Mouse (Mus musculus) heart, postnatal 36 days (tissue): ENCODE results near the gene Col10a1. TPM values are rescaled to one million over a fixed set of nuclear protein-coding genes. Genes with fewer than 3 reads are reported as not detected.
"Not testable (repeated sequence)": the region's sequence is repeated elsewhere in the genome, so short reads cannot be mapped to it uniquely, and the experiment has no call there.

Source experiments
- DNase-seq, 2 experiments: peaks; one replicate each; pipeline ENCODE4 v3.0.0; 2021 to 2022
- intact Hi-C: fragments of 180-260 bp; cut with DNase I; formaldehyde crosslinking; loops from one replicate; pipeline ENCODE4 v1.15.1; 2025
- total RNA-seq, 2 experiments: library from RNA; stranded (reverse); gene quantifications; 2 replicates each; pipeline ENCODE4 v1.2.3; 2021

Gene Col10a1
- total RNA-seq: not detected

GRCm38 (mm10) chr10:34389681-34390080 lies at the start of gene Col10a1:
Col10a1 (plus strand) TSS chr10:34389981.
- no peak for DNase-seq
- intact Hi-C loops: no loop called here

- DNase-seq: no peak
- intact Hi-C loops: no loop called here
These were observed 48.8 kb upstream of the Col10a1 start for GRCm38 (mm10) chr10:34341014-34341413.

DNA sequence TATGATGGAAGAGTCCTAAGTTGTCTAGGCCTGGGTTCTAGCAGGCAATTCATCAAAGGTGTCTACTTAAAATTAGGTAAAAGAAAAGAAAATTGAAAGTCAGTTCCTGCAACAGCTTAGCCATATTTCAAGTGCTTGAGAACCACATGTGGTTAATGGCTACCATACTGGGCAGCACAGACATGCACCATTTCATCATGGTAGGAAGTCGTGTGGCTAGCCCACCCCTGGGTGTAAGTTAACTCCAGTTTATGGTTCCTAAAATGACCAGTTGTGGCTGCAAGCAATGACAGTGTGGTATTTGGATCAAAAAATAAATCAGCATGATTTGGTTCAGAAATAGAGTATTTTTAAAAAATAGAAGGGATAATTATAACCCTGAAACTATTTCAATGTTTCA lies 47.9 kb upstream of the Col10a1 start:
- intact Hi-C loops: no loop called here
- no peak for DNase-seq

- intact Hi-C loops: no loop called here
- no peak for DNase-seq
These were observed 37.6 kb upstream of the Col10a1 start for GRCm38 (mm10) chr10:34352166-34352565.

DNA sequence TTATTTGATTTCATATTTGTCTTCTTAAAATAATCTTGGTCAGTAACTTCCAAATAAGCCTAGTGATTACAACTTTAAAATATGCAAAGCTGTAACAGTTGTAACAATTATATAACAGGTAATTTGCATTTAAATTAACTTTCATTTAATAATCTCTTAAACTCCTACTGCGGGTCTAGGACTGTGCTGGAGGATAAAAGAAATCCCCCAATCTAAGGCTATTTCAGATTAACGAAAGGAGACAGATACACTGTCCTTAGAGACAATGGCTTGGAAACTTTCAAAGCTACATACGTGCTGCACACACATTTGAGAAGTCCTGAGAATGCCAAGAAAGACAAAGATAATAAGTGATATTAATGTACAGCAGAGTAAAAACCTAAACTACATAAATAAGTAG lies 31.5 kb upstream of the Col10a1 start:
- DNase-seq: no peak
- intact Hi-C loops: no loop called here

GRCm38 (mm10) chr10:34363756-34364155 lies 26.0 kb upstream of the Col10a1 start:
- peak in 1 of 2 experiments; percentile 10 for DNase-seq
- intact Hi-C loops: no loop called here

DNA sequence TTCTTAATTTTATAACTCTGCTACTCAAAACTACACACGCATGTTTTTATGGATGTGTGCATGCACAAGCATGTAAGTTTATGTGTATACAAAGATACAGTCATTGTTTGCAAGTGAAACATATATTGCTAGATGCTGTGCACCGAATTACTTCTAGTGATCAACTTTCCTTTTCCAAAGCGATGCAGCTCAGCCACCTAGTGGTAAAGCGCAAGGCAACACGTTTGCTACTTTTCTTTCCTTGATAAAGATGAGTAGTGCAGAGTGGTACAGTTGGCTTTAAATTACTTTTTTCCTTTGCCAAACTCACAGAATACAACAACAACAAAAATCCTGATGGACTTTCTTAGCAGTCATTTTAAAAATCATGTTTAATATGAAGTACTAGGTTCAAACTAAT lies 21.6 kb upstream of the Col10a1 start:
- intact Hi-C loops: no loop called here
- DNase-seq: no peak

DNA sequence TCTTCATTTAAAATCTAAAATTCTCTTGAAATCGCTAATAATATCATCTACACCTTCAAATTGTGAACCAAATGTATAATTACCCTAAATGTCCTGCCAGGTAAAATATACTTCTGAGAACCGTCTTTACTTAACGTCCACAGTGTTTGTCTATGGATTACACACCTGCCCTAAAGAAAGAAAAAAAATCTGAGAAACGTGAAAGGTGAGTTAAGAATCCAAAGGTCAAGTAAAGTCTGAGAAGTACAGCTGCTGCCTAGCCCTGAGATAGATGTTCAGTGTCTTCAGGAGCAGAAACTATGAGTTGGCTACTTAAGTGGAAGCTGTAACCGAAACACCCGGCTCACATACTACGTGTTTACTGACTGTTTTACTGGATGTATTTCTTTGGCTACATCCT lies 16.4 kb upstream of the Col10a1 start:
- intact Hi-C loops: no loop called here

GRCm38 (mm10) chr10:34385636-34386035 lies 4.1 kb upstream of the Col10a1 start:
- intact Hi-C loops: no loop called here
- DNase-seq: no peak

More for the DNA sequence above, 16.4 kb upstream of the Col10a1 start:
- DNase-seq: no peak

- no peak for DNase-seq
- intact Hi-C loops: no loop called here
These were observed 7.2 kb downstream of the Col10a1 start for GRCm38 (mm10) chr10:34396959-34397358.

DNA sequence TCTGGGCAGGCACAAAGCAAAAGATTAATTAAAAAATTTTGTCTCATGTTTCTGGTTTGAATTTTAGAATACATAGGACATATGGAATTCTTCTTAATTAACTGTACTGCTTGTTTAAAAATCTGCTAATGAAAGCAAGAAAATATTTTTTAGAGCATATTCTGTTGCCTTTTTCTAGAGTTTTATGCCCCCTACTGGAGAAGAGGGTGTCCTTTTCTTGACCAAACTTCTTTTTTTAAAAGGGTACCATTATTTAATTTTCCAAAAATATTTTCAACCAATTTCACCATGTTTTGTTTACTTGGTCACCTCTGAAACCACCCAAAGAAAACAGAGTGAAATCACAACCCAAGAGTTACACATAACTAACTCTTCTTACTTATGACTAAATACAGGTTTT lies 9.5 kb downstream of the Col10a1 start:
- DNase-seq: no peak
- intact Hi-C loops: no loop called here

- DNase-seq: peak; percentile 95
- intact Hi-C loops: loop anchor here (10.0 kb wide), 2 partner anchors 403 to 463 kb away; partner anchors contain the start of genes Rwdd1 and Zup1
These were observed 28.5 kb downstream of the Col10a1 start, which contains the start of gene Nt5dc1 for GRCm38 (mm10) chr10:34418204-34418756. Nt5dc1 (minus strand) TSS chr10:34418552.

DNA sequence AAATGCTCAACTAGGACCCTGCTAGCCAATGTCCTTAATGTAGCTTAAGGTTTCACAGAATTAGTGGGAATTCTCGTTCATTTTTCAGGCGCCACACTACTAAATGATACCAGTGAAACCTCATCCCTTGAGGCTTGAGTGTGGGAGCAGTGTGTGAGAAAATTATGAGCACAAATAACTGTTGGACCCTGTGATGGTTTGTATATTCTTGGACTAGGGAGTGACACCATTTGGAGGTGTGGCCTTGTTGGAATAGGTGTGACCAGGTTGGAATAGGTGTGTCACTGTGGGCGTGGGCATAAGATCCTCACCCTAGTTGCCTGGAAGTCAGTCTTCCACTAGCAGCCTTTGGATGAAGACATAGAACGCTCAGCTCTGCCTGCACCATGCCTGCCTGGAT lies 29.0 kb downstream of the Col10a1 start:
- intact Hi-C loops: loop anchor here (10.0 kb wide), 2 partner anchors 404 to 464 kb away; partner anchors contain the start of genes Rwdd1 and Zup1
- not testable (repeated sequence) for DNase-seq

DNA sequence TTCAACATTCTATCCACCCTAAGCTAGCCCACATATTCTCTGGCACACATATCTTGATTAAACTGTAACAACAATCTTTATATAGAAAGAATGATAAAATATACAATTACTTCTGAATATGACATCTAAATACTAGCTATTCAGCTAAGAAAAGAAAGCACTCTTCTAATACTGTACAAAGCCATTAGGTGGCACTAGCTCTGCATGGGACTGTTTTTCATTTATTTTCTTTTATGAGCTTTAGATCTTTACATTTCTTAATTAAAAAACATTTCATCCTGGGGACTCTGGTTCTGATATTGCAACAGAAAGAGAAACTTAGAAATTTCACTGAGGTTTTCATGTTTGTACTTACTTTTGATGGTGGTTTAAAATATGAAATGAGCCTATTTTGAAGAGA lies 42.0 kb downstream of the Col10a1 start:
- DNase-seq: no peak
- intact Hi-C loops: loop anchor here (5.0 kb wide), 1 partner anchor 206 kb away; no protein-coding TSS in a partner anchor

- DNase-seq: not testable (repeated sequence)
- intact Hi-C loops: loop anchor here (5.0 kb wide), 1 partner anchor 203 kb away; no protein-coding TSS in a partner anchor
These were observed 44.4 kb downstream of the Col10a1 start for GRCm38 (mm10) chr10:34434191-34434590.

Other genes starting within 250 kb of the Col10a1 start
- gene Dse, start 182.3 kb upstream of the Col10a1 start, total RNA-seq: 1 to 10 TPM; 5.8 to 6.4 TPM
- gene Tspyl1, start 107.8 kb upstream of the Col10a1 start, total RNA-seq: 10 to 100 TPM; 58.2 to 61.7 TPM
- gene Tspyl4, start 92.5 kb upstream of the Col10a1 start, total RNA-seq: 10 to 100 TPM in 1 of 2 experiments, 1 to 10 TPM in 1; 8.4 to 12.2 TPM
- gene Nt5dc1, start 28.6 kb downstream of the Col10a1 start, total RNA-seq: 10 to 100 TPM; 10.1 to 12.1 TPM
- gene Frk, start 93.4 kb downstream of the Col10a1 start, total RNA-seq: 1 to 10 TPM; 1.6 to 2.0 TPM